Mouse (Mus musculus): ENCODE measurements around the gene Pak2. TPM values are rescaled to one million over a fixed set of nuclear protein-coding genes. Genes with fewer than 3 reads are reported as not detected.
A peak's percentile ranks its signal among the peaks of the same experiment; 100 is the strongest.

Pak2 gene
- 35.8 and 38.1 TPM in 2 replicates for polyA plus RNA-seq (2016; fragmentation: Nextera tagmentation; extraction: Ambion mirVana)

DNA sequence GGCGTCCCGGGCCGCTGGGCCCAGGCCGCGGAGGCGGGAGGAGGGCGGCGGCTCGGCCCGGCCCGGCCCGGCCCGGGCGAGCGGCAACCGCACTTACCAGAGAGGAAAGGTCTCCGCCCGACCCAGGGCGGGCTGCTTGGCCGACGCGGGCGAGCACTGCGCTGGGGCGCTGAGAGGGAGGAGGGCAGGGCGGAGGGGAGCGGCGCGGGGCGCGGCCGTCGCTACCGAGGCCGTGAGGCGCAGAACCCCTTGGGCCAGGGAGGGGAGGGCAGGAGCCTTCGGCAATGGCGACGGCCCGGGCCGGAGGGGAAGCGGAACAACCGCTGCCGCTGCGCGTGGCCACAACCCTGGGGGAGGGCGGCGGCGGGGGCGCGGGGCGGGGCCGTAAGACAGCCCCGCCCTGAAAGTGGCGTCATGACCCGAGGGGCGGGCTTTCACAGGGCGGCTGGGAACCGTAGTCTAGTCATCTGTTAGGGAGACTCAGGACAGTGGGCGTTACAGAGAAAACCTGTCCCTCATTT, at the start of gene Pak2:
TSS of gene Pak2 (minus strand) at position 352 of the 521 bp plus-strand sequence.
- Histone ChIP-seq H3K27me3 (ENCODE audit: low read depth, poor library complexity, severe bottlenecking) (no peaks in the 10 kb centered on the region), H3K27ac (peak within 1 kb of the TSS; percentile 99), H3K36me3 (peaks cover 27% of the 10 kb centered on the region), H3K4me1 (peaks cover 19% of the 10 kb centered on the region), H3K9me3 (replicated peaks) (no peaks in the 10 kb centered on the region), H3K4me3 (peak within 1 kb of the TSS; percentile 96)
- DNase-seq (ENCODE audit: low spot score) = peak; percentile 95
- under 1% methylated on average over 58 of the region's 60 CpGs for WGBS

GRCm38 (mm10) chr16:32127046-32127445, 47.9 kb upstream of the Pak2 start:
- 96% methylated on average over 4 of the region's 4 CpGs for WGBS
- no peaks in the 10 kb centered on the region for H3K27me3 ChIP-seq (ENCODE audit: low read depth, poor library complexity, severe bottlenecking)
- H3K9me3 ChIP-seq (replicated peaks) = no peaks in the 10 kb centered on the region
- no peak overlapping the region for H3K4me3 ChIP-seq
- H3K4me1 ChIP-seq = no peaks in the 10 kb centered on the region
- no peak overlapping the region for H3K27ac ChIP-seq
- DNase-seq (ENCODE audit: low spot score) = no peak
- no peaks in the 10 kb centered on the region for H3K36me3 ChIP-seq

- DNase-seq (ENCODE audit: low spot score) = no peak
- H3K27ac ChIP-seq = no peak overlapping the region
- H3K4me1 ChIP-seq = no peaks in the 10 kb centered on the region
- H3K4me3 ChIP-seq = no peak overlapping the region
- no peaks in the 10 kb centered on the region for H3K36me3 ChIP-seq
- no peaks in the 10 kb centered on the region for H3K9me3 ChIP-seq (replicated peaks)
- H3K27me3 ChIP-seq (ENCODE audit: low read depth, poor library complexity, severe bottlenecking) = no peaks in the 10 kb centered on the region
- WGBS = 92% methylated on average over 3 of the region's 3 CpGs
Measured at GRCm38 (mm10) chr16:32125364-32125763, 46.2 kb upstream of the Pak2 start.

DNA sequence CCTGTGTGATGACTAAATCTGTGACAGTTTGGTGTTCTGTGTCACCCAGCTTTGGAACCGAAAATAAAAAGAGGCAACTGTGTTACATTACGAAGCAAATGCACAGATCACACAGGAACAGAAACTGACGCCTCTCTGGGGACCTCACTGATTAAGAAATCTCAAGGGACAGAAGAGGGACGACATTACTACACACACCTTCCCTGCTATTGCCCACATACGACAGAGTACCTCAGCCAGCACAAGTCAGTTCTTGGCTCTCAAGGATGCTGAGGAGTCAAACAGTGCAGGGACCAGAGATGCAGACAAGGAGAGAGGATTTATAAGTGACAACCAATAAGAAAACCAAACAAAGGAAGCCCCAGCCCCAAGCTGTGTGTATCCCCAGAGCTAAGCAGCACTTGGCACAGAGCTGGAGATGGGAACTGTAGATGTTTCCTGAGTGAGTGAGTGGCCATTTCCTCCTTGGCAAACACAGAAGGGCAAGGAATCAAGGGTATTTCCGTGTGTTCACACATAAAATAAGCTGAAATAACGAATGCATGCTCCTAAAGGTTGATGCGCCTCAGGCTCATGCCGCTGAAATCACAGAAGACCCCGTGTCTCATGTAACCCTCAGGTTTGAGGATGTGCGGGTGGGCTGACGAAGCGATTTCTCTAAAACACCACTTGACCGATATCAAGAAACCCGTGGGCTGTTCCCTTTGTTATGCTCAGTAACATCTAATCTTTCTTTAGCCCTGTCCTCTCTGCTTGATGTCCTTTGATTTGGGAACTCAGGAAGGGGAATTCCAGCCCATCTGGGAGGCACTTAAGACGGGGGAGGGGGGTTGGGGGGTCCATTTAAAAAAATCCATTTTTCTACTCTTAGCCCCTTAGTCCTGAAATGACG, 45.5 kb upstream of the Pak2 start:
- no peak for DNase-seq (ENCODE audit: low spot score)
- Histone ChIP-seq H3K27me3 (ENCODE audit: low read depth, poor library complexity, severe bottlenecking) (no peaks in the 10 kb centered on the region), H3K9me3 (replicated peaks) (no peaks in the 10 kb centered on the region), H3K4me1 (no peaks in the 10 kb centered on the region), H3K27ac (no peak overlapping the region), H3K36me3 (no peaks in the 10 kb centered on the region), H3K4me3 (no peak overlapping the region)
- 74% methylated on average over 17 of the region's 17 CpGs for WGBS

- no peaks in the 10 kb centered on the region for H3K4me1 ChIP-seq
- no peak for DNase-seq (ENCODE audit: low spot score)
- H3K36me3 ChIP-seq = no peaks in the 10 kb centered on the region
- no peak overlapping the region for H3K27ac ChIP-seq
- H3K4me3 ChIP-seq = no peak overlapping the region
- no peaks in the 10 kb centered on the region for H3K27me3 ChIP-seq (ENCODE audit: low read depth, poor library complexity, severe bottlenecking)
- WGBS = 93% methylated on average over 7 of the region's 7 CpGs
- no peaks in the 10 kb centered on the region for H3K9me3 ChIP-seq (replicated peaks)
Measured at GRCm38 (mm10) chr16:32124020-32124419, 44.9 kb upstream of the Pak2 start.

DNA sequence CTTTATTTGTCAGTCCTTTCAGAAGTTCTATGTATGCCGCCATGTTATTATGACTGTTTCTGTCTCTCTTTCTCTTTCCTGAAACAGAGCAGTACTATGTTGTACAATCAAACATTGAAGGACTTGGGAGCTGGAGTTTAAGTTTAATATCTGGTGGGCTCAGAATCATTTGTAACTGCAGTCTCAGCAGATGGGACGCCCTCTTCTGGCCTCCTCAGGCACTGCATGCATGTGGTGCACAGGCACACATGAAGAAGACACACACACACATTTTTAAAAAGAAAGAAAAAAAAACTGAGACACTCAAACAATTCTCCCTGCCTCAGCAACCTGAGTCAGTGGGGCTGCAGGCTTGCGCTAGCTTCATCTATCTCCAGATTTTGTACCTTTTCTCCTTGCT, 41.3 kb upstream of the Pak2 start:
- H3K36me3 ChIP-seq = no peaks in the 10 kb centered on the region
- no peaks in the 10 kb centered on the region for H3K4me1 ChIP-seq
- H3K27ac ChIP-seq = no peak overlapping the region
- DNase-seq (ENCODE audit: low spot score) = no peak
- H3K4me3 ChIP-seq = no peak overlapping the region
- no peaks in the 10 kb centered on the region for H3K27me3 ChIP-seq (ENCODE audit: low read depth, poor library complexity, severe bottlenecking)
- no peaks in the 10 kb centered on the region for H3K9me3 ChIP-seq (replicated peaks)
- whole genome bisulfite sequencing = 72% methylated on average over 3 of the region's 3 CpGs

DNA sequence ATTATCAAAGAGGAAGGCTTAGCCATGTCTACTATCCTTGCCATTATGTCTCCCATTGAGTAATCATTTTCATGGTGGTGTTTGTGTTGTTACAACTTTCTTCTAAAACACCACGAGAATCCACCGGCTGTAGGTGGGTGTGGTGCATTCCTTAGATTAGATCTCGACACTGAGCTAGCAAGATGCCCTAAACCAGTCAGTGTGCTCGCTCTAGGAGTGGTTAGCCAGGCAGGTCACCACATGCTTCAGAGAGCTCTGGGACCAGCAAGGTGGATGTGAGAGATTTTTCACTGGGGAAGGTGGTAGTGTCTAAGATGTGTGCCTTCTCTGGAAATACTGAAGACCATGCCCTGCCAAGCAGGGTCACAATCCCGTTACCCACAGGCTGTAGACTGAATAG, 37.0 kb upstream of the Pak2 start:
- 50% methylated on average over 5 of the region's 5 CpGs for whole genome bisulfite sequencing
- Histone ChIP-seq H3K36me3 (no peaks in the 10 kb centered on the region), H3K27me3 (ENCODE audit: low read depth, poor library complexity, severe bottlenecking) (no peaks in the 10 kb centered on the region), H3K9me3 (replicated peaks) (no peaks in the 10 kb centered on the region), H3K27ac (no peak overlapping the region), H3K4me1 (no peaks in the 10 kb centered on the region), H3K4me3 (no peak overlapping the region)
- no peak for DNase-seq (ENCODE audit: low spot score)

DNA sequence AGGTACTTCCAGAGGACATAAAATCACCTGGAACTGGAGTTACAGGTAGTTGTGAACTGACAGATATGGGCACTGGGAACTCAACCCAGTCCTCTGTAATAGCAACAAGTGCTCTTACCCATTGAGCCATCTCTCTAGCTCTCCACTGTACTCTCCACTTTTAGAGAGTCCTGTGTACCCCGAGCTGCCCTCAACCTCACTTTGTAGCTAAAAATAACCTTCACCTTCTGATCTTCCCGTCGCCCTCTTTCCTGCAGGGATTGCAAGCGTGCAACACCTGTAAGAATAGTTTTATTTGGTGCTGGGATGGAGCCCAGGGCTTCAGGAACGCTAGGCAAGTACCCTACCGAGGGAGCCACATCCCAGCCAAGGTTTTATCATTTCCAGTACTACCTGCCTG, 36.6 kb upstream of the Pak2 start:
- WGBS = 66% methylated on average over 6 of the region's 6 CpGs
- no peak overlapping the region for H3K27ac ChIP-seq
- H3K9me3 ChIP-seq (replicated peaks) = no peaks in the 10 kb centered on the region
- no peak for DNase-seq (ENCODE audit: low spot score)
- peaks cover under 1% of the 10 kb centered on the region for H3K36me3 ChIP-seq
- no peak overlapping the region for H3K4me3 ChIP-seq
- no peaks in the 10 kb centered on the region for H3K4me1 ChIP-seq
- H3K27me3 ChIP-seq (ENCODE audit: low read depth, poor library complexity, severe bottlenecking) = no peaks in the 10 kb centered on the region

GRCm38 (mm10) chr16:32114968-32115695, 36.0 kb upstream of the Pak2 start:
- 23% methylated on average over 15 of the region's 15 CpGs for WGBS

DNA sequence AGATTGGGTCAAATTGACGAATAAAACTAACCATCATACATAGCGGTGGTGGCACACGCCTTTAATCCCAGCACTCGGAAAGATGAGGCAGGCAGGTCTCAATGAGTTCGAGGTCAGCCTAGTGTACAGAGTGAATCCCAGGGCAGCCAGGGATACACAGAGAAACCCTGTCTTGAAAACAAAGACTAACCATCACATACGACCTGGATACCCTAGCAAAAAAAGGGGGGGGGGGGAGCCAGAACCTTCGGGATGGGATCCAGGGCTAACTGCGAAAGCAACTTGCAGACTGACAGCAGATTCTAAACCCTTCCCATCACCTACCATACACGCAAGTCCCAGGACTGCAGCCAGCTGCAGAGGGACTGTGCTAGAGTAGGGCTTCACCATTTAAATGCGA, 35.3 kb upstream of the Pak2 start:
- DNase-seq (ENCODE audit: low spot score) = no peak
- Histone ChIP-seq H3K36me3 (peaks cover 13% of the 10 kb centered on the region), H3K9me3 (replicated peaks) (no peaks in the 10 kb centered on the region), H3K27ac (no peak overlapping the region), H3K4me3 (no peak overlapping the region), H3K27me3 (ENCODE audit: low read depth, poor library complexity, severe bottlenecking) (no peaks in the 10 kb centered on the region), H3K4me1 (no peaks in the 10 kb centered on the region)
- WGBS = 83% methylated on average over 10 of the region's 10 CpGs

More at GRCm38 (mm10) chr16:32114968-32115695, 36.0 kb upstream of the Pak2 start:
- Histone ChIP-seq H3K9me3 (replicated peaks) (no peaks in the 10 kb centered on the region), H3K27me3 (ENCODE audit: low read depth, poor library complexity, severe bottlenecking) (no peaks in the 10 kb centered on the region), H3K4me3 (no peak overlapping the region), H3K36me3 (peaks cover 6% of the 10 kb centered on the region), H3K4me1 (no peaks in the 10 kb centered on the region), H3K27ac (no peak overlapping the region)
- DNase-seq (ENCODE audit: low spot score) = peak; percentile 88

DNA sequence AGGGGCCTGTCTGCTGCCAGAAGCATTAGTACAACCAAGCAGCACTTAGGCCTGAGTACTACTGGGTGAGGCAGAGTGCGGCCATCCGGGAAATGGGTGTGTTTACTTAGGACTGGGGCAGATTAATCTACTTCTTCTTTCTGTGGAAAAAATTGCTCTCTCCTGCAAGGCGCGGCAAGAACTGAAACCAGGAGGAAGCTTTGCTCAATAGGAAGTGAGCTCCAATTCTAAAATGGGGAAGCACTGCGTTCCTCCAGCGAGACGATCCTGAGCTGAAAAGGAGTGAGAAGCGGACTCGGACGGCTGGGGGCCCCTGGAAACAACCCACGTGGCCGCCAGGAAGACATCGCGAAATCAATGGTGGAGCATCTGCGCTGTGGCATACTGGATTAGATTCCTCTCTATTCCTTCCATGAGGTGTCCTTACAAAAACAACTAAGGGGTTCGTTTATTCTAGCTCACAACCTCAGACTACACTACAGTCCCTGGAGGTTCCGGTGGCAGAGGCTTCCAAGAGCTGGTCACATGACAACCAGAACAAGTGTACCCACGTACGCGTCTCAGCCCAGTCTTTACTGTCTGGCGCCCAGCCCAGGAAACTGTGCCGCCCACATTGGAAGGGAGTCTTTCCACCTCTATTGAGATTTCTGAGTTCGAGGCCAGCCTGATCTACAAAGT, 34.5 kb upstream of the Pak2 start:
- peaks cover 20% of the 10 kb centered on the region for H3K36me3 ChIP-seq
- no peak overlapping the region for H3K27ac ChIP-seq
- H3K27me3 ChIP-seq (ENCODE audit: low read depth, poor library complexity, severe bottlenecking) = no peaks in the 10 kb centered on the region
- DNase-seq (ENCODE audit: low spot score) = no peak
- H3K4me1 ChIP-seq = no peaks in the 10 kb centered on the region
- H3K9me3 ChIP-seq (replicated peaks) = no peaks in the 10 kb centered on the region
- 70% methylated on average over 23 of the region's 23 CpGs for WGBS
- H3K4me3 ChIP-seq = no peak overlapping the region

DNA sequence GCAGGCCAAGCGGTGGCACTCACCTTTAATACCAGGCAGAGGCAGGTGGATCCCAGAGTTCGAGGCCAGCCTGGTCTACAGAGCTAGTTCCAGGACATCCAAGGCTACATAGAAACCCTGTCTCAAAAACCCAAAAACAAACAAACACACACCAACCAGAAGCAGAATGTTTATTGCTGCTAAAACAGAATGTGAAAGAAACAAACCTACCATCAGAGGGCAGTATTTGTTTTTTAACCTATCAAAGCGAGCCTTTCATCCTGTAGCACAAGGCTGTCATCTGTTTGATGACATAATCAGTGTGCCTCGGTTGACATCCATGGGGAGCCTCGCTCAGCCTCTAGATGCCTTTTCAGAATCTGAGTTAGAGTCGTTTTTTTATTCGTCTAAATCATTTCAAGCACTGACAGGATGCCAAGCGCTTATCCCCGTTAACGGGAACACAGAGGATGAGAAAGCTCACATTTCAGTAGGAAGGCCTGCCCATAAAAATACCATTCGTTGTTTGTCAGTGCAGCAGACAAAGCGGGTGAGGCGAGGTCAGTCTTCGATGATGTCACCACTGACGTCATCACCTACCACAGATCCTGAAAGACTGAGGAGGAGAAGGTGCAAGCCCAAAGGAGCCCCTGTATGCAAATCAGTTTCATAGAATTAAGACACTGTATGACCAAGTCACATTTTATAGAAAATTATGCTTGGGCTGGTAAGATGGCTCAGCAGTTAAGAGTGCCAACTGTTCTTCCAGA, 32.0 kb upstream of the Pak2 start:
- no peak for DNase-seq (ENCODE audit: low spot score)
- 79% methylated on average over 15 of the region's 15 CpGs for WGBS
- no peaks in the 10 kb centered on the region for H3K27me3 ChIP-seq (ENCODE audit: low read depth, poor library complexity, severe bottlenecking)
- no peak overlapping the region for H3K4me3 ChIP-seq
- no peaks in the 10 kb centered on the region for H3K9me3 ChIP-seq (replicated peaks)
- no peaks in the 10 kb centered on the region for H3K4me1 ChIP-seq
- peaks cover 45% of the 10 kb centered on the region for H3K36me3 ChIP-seq
- H3K27ac ChIP-seq = no peak overlapping the region

All from limb, embryonic 10.5 days (tissue).